Mouse (Mus musculus) spleen, postnatal 10 days (tissue): Measurements from ENCODE around the gene Unc119b.
"Not testable (repeated sequence)": the region's sequence is repeated elsewhere in the genome, so short reads cannot be mapped to it uniquely, and the experiment has no call there.

Experiments used
- DNase-seq, 2 experiments: peaks; one replicate each; pipeline ENCODE4 v3.0.0; 2021 to 2022; ENCODE audit warnings: low spot score in 2 of 2

Unc119b gene

DNA sequence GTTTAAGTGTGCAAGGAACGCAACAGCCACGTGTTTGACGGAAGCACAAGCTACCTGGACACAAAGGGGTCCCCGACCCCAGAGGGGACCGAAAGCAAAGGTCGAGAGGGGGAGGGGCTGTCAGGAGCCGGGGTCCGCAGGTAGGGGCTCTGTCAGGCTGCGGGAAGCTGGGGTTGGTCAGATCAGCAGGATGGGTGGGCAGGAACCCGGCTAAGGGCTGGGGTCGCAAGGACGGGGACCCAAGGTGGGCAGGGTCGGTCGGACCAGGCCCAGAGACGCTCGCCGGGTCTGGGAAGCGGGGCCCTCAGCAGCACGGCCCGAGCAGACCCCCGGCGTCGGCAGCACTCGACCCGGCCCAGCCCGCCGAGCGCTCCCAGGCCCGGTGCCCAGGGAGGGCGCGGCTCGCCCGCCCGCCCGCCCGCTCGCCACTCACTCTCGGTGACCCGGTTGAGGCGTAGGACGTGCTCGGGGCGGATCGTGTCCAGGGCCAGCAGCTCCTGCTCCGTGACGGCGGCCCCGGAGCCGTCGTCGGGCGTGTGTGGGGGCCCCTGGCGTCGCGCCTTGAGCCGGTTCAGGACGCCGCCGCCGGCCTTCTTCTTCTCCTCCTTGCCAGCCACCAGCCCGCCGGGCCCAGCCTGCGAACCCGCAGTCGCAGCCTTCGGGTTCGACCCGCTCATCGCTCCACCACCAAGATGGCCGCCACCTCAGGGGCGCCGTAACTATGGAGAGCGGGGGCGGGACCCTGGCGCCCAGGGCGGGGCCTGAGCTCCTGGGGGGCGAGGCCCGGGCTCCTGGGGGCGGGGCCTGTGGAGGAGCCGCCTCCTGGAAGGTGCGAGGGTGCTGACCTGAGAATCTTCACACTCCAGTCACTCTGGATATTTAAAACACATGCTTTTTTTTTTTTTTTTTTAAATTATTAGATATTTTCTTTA is at the start of gene Unc119b:
TSS of gene Unc119b (minus strand) at position 742 of the 932 bp plus-strand sequence.
- DNase-seq: peak; percentile 91 to 93

DNA sequence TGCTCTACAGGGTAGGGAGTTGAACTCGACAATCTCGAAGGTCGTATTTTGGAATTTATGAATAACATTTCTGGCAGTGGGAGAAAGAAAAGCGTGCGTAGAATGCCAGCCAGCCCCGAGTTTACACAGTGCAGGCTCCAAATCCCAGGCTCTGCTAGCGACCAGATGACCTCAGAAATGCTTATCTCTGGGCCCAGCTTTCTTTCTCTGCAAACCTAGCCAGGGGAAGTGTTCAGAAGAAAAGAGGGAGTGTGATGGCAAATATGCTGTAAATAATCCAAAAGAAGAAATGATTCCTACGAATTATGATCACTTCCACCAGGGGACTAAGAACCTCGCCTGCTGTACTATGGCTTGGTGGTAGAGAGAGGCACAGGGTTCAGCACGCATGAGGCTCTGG is 48.7 kb upstream of the Unc119b start:
- DNase-seq: no peak

DNA sequence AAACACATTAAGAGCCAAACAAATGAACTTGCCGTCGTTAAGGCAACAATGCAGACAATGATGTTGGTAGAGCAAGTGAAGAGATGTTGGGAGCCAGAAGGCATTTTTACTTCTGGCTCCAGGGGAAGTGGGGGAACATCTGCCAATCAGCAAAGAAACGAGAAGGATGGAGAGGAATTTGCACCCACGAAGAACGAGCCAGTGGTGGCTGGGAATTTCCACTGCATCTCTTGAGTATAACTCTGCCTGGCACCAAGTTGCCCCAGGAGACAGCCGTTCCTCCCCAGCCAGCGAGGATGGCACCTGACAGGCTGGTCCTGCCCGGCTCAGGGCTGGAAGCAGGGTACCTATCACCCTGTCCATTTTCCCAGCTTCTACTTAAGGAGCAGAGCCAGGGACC is 48.1 kb upstream of the Unc119b start:
- DNase-seq: no peak

DNA sequence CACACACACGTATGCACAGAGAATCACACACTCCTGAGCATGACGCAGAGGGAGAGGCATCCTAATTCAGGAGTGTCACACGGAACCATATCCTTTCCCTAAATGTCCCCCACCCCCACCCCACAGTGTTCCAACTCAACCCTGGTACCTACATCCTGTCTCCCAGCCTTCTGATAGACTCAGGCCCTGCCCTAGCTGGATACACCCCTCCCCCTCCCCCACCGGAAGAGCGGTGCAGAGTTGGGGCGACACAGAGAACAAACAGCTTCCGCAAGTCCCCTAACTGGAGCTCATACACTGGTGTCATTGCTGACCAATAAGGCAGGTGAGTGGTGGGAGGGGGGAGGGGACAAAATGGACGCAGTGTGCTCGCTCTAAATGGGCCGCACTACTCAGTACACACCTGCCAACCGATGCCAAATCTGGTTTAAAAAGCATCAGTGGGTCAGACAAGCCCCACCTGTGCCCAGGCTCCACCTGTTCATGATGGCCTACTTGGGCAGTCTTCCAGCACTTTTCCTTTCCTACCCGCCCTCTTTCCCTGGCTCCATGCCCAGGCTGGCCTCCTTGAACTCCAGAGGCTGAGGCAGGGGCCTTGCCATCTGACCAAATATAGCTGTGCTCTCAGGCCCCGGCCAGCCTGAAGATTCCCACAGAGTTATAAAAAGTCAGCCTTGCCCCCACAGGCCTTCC is 46.6 kb upstream of the Unc119b start:
- no peak for DNase-seq

DNA sequence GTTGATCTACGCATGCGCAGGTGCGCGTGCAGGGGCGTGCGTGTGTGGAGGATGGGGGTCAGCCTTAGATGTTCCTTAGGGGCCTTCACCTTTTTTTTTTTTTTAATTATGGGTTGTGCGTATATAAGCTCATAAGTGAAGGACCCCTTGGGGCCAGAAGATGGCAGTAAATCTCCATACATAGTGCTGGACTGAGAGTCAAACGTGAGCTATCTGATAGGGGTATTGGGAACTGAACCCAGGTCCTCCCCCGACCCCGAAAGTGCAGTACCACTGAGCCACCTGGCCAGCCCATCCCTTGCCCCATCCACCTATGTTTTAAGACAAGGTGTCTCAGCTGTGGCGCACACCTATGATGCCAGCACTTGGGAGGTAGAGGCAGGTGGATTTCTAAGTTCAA is 44.8 kb upstream of the Unc119b start:
- no peak for DNase-seq

DNA sequence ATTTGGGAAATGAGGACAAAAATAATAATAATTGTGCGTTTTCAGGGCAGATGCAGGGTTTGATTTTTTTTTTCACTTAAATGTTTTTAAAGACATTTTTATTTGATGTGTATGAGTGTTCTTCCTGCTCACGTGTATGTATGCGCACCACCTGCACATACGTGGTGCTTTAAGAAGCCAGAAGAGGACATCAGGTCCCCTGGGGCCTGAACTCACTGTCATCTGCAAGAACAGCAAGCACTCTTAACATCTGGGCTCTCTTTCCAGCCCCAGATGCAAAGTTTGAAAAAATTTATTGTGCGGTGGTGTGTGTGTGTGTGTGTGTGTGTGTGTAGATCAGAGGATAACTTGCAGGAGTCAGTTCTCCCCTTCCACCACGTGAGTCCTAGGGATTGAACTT is 43.1 kb upstream of the Unc119b start:
- DNase-seq: no peak

DNA sequence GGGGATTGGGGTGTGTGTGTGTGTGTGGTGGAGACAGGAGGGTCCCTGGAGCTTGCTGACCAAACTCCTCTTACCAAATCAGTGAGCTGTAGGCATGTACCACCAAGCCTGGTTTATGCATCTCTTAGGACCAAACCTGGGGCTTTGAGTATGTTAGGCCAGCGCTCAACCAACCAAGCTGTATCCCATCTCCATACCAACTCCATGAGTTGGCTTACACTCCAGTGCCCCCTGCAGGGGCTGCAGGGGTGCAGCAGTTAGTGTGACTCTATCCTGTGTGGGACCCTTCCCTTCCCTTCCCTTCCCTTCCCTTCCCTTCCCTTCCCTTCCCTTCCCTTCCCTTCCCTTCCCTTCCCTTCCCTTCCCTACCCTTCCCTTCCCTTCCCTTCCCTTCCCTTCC is 39.8 kb upstream of the Unc119b start:
- no peak for DNase-seq

DNA sequence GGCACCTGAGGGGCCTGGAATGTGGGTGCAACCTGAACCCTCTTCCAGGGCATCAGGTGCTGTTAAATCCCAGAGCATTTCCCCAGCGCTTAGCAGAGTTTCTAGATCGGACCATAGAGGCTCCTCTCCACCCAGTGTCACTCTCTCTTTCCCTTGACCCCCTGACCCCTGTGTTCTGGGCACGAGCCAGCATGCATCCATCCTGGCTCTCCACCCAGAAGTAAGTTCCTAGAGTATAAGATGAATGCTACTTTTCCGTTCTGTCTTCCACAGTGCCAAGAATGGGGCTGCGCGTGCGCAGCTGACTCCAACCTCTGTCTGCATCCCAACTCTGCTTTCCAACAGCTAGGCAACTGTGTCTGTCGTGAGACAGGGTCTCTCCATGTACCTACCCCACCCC is 35.4 kb upstream of the Unc119b start:
- DNase-seq: no peak

DNA sequence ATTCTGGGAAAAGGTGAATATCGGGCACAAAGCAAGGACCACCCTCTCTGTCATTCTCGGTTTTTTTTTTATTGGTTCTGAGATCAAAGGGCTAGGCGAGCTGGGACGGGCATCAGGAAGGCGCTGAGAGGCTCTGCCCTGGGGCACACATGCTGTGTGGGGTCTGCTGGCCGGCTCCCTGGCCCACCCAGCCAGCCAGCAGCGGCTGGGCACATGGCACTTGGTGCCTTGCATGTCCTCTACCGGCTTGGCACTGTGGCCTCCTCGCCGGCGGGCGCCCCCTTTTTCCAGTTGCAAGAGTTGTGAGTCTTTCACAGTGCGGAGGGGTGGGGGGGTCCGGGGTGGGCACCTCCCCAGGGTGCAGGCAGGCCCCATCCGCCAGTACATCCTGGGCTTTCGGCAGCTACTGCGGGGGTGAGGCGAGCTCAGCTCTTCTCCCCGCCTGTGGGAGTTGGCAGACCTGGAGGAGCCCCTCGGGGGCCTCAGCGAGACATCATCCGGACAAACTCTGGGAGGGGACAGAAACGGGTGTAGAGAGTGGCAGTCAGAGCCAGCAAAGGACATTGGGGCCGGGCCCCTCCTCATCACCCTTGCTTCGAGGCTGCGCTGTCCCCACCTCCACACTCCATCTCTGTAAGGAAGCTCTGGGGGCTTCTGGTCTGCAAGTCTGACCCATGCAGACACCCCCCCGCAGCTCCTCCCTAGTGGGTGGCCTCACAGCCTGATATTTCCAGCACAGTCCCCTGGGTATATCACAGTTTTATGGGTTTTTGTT is 34.1 kb upstream of the Unc119b start:
- no peak for DNase-seq

DNA sequence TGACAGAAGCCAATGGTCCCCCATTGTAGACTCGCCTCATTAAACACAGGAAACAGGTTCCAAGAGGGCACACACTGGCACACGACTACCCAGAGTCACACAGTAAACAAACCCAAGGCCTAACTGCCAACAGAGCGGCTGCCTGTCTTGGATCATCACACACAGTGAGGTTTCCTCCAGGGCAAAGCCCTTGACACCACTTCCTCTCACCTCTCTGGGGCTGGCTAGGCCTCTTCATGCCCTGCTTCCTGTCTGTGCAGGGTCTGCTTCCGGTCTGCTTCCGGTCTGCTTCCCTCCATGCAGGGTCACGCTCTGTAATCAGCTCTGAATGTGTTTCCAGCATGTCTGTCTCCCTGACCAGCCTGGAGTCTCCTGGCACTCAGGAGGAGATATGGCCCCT is 32.6 kb upstream of the Unc119b start:
- peak in 1 of 2 experiments; percentile 78 for DNase-seq

DNA sequence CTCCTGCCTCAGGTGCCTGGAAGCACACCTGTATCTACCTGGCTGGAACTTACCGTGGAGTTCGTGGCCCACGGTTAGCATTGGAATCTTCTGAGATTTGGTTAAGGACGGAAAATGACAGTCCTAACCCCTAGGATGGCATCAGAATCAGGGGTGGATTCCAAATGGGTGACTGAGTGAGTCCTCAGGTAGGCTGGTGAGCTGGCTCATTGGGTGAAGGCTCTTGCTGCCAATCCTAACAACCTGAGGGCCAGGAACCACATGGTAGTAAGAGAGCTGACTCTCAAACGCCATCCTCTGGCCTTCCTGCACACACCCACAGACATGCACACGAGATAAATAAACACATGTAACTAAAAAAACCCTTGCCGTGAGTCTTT is 32.0 kb upstream of the Unc119b start:
- no peak for DNase-seq

DNA sequence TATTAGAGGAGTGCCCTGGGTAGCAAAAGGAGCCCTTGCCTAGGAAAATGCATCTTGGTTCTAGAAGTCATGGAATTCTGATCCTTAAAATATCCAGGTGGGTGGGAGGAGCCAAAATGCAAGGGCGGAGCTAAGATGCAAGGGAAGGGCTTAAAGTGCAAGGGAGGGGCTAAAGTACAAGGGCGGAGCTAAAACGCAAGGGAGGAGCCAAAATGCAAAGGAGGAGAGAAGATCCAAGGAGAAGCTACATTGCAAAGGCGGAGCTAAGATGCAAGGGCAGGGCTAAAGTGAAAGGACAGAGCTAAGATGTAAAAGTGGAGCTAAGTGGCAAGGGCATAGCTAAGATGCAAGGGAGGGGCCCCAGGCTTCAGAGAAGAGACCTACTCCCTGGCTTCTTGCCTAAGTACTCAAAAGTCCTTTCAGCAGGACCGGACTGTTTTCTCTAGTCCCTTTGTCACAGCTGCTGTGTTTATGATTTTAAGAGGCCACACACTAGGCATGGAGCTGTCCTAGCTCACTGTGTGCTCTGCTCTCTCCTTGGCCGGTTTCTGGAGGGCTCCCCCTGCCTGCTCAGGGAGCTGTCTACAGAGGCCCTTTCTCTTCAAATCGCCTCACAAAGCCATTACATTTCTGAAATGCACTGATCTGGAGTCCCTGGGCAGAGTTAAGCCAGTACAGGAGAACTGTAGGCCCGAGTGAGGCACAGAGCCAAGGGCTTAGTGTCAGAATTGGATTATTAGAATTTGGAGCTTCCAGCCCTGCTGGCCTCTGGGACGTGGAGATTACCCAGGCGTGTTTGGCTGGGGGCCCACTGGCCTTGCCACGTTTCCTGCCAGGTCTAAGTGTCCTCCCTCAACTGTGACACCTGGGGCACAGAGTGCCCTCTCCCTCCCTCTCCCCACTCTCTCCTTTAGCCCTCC is 31.4 kb upstream of the Unc119b start:
- DNase-seq: peak in 1 of 2 experiments; percentile 52

DNA sequence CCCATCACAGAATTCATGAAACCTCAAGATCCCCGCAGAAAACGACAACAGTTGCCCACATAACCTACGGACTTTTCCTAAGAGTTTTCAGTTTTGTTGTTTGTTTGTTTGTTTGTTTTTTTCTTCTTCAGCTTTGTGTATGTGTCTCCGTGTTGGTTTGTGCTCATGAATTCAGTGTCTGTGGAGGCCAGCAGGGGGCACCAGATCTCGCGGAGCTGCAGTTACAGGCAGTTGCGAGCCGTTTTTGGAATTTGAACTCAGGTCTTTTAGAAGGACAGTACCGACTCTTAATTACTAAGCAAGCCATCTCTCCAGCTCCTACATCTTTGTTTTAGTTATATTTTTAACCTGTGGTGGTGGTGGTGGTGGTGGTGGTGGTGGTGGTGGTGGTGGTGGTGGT is 30.6 kb upstream of the Unc119b start:
- peak in 1 of 2 experiments; percentile 58 for DNase-seq

DNA sequence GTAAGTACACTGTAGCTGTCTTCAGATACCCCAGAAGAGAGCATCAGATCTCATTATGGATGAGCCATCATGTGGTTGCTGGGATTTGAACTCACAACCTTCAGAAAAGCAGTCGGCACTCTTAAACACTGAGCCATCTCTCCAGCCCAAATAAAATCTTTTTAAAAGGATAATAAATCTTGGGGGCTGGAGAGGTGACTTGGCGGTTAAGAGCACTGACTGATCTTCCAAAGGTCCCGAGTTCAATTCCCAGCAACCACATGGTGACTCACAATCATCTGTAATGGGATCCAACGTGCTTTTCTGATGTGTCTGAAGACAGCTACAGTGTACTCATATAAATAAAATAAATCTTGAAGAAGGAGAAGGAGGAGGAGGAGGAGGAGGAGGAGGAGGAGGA is 29.7 kb upstream of the Unc119b start:
- DNase-seq: not testable (repeated sequence)

DNA sequence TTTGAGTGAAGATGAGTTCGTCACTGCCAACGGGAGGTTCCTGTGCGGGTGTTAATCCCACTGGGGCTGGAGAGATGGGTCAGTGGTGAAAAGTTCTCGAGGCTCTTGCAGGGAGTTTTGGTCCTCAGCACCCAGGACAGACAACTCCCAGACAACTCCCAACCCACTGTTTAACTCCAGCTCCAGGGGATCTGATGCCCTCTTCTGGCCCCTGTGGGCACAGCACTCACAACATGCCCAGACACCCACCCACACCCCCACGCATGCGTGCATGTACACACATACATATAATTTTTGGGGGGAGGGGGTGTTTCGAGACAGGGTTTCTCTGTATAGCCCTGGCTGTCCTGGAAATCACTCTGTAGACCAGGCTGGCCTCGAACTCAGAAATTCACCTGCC is 28.8 kb upstream of the Unc119b start:
- DNase-seq: peak in 1 of 2 experiments; percentile 71

DNA sequence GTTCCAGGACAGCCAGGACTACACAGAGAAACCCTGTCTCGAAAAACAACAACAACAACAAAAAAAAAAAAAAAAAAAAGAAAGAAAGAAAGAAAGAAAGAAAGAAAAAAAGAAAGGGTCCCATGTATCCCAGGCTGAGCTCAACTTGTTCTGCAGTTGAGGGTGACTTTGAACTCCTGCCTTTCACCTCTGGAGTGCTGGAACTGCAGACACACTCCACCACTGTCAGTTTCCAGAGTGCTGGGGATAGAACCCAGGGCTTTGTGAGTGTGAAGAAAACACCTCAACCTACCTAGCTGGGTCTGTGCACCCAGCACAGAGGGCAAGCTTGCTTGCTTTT is 27.1 kb upstream of the Unc119b start:
- DNase-seq: not testable (repeated sequence)

DNA sequence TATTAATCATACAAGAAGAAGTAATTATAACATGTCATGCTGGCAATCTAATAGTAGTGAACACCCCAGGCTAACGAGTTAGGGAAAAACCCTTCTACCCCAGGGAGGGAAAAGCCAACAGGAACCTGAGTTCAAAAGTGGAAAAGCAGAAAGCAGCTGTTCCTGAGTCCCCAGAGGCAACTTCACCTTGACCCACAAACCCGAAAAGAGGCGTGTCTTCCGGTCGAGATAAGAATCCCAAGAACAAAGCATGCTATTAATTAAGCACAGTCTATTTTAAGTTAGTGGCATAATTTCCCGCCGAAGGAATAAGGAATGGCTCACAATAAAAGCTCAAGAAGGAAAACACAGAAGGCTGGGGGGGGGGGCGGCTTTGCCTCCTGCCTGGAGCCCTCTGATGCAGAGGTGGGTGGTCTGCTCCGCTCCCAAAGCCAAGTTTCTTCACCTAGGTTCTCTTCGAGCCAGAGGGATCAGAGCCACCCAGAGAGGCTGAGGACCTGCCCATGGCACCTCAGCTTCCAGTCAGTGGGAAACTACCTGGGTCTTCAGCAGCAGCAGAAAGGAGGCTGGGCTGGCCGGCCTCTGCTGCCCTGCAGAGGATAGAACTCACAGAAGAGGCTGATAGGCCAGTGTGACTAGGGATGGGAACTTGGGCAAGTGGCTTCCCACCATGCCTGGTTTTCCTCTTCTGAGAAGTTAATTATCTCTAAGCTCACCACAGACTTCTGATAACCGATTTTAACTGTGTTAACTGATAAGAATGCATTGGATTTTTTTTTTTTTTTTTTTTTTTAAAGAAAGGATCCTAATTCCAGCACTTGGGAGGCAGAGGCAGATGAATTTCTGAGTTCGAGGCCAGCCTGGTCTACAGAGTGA is 26.5 kb upstream of the Unc119b start:
- no peak for DNase-seq

DNA sequence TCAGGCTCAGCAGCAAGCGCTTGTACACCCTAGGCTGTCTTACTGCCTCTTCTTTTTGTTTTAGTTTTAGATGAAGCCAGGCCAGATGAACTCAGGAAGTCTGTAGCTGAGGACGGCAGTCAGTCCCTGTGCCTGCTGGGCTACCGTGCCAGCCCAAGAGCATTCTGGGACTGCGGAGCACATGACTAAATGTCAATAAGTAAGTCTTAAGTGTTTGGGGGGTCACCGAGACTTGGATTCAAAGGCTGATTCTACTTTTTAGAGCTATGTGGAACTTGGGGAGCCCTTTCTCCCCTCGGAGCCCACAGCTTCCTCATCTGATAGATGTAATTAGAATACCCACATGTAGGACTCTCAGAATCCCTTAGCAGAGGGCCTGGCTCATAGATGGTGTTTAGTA is 25.9 kb upstream of the Unc119b start:
- no peak for DNase-seq

DNA sequence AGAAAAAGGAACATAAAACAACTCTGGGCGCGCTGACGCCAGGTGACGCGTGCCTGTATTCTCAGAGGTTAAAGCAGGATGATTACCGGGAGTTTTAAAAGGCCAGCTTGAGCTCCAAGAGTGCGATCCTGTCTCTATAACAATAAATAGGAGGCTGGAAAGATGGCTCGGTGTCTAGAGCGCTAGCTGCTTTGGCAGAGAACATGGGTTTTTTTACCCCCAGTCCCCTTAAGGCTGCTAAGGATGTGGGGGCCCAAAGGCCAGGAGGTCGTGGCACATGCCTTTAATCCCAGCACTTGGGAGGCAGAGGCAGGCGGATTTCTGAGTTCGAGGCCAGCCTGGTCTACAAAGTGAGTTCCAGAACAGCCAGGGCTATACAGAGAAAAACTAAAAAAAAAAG is 24.4 kb upstream of the Unc119b start:
- DNase-seq: no peak
